Mouse (Mus musculus) C2C12 (cell line): ENCODE results near the gene Prdm10.

Experiments
- CEBPB ChIP-seq: IDR thresholded peaks from one replicate; pipeline ENCODE4 v1.6.1; 2011; ENCODE audit warnings: low read depth, mild to moderate bottlenecking, control low read depth, moderate library complexity
- CTCF ChIP-seq: IDR thresholded peaks from one replicate; pipeline ENCODE4 v1.5.1; 2011; ENCODE audit not compliant: control insufficient read depth, insufficient read depth, insufficient read length
- MAX ChIP-seq: IDR thresholded peaks from one replicate; pipeline ENCODE4 v1.6.1; 2011; ENCODE audit warnings: mild to moderate bottlenecking, control low read depth
- MYOG ChIP-seq: IDR thresholded peaks from one replicate; pipeline ENCODE4 v1.6.1; 2011; ENCODE audit not compliant: control insufficient read depth, insufficient read length; ENCODE audit errors: extremely low read depth
- USF1 ChIP-seq: IDR thresholded peaks from one replicate; pipeline ENCODE4 v1.6.1; 2011; ENCODE audit warnings: low read depth, mild to moderate bottlenecking, control low read depth, moderate library complexity

GRCm38 (mm10) chr9:31298751-31299150 is 18.4 kb downstream of the Prdm10 start:
- TF ChIP-seq CTCF: no peak
- no peak for TF ChIP-seq MYOG
- TF ChIP-seq MAX: no peak
- TF ChIP-seq CEBPB: no peak
- no peak for TF ChIP-seq USF1
